Mouse (Mus musculus) testis, adult 2 months (tissue): ENCODE measurements around the gene Hnrnpl. TPM values are rescaled to one million over a fixed set of nuclear protein-coding genes. Genes with fewer than 3 reads are reported as not detected.

Experiments used
- H3K27ac ChIP-seq: fragments of 200-500 bp; 2 replicates; pipeline ENCODE4 v1.5.1; 2012; ENCODE audit warnings: low read depth, low read length; ENCODE audit not compliant: control insufficient read depth, insufficient read depth
- H3K27me3 ChIP-seq: fragments of 200-500 bp; 2 replicates; pipeline ENCODE4 v1.6.1; 2012; ENCODE audit warnings: mild to moderate bottlenecking, low read length, moderate library complexity; ENCODE audit not compliant: control insufficient read depth, insufficient read depth
- H3K36me3 ChIP-seq: fragments of 200-500 bp; 2 replicates; pipeline ENCODE4 v1.6.1; 2012; ENCODE audit warnings: mild to moderate bottlenecking, low read length; ENCODE audit not compliant: control insufficient read depth, insufficient read depth
- H3K4me1 ChIP-seq: fragments of 200-500 bp; 2 replicates; pipeline ENCODE4 v1.6.1; 2012; ENCODE audit warnings: low read length; ENCODE audit not compliant: control insufficient read depth, insufficient read depth
- H3K4me3 ChIP-seq: fragments of 200-500 bp; 2 replicates; pipeline ENCODE4 v1.5.1; 2012; ENCODE audit warnings: low read depth, mild to moderate bottlenecking, low read length, moderate library complexity, mixed read lengths; ENCODE audit not compliant: control insufficient read depth
- CTCF ChIP-seq: fragments of 200-500 bp; IDR thresholded peaks from 2 replicates; pipeline ENCODE4 v1.5.1; 2012; ENCODE audit warnings: low read depth, mild to moderate bottlenecking, inconsistent platforms, low read length, moderate library complexity; ENCODE audit not compliant: control insufficient read depth, insufficient read depth, insufficient replicate concordance
- POLR2A ChIP-seq: fragments of 200-500 bp; IDR thresholded peaks from 2 replicates; pipeline ENCODE4 v1.6.1; 2012; ENCODE audit warnings: low read depth, mild to moderate bottlenecking, inconsistent platforms, low read length, moderate library complexity; ENCODE audit not compliant: control insufficient read depth
- polyA plus RNA-seq: library from polyadenylated mRNA; depleted of rRNA; stranded (reverse); fragments of >200 nt; gene quantifications from 2 replicates; pipeline ENCODE4 v1.2.3, GENCODE M21; 2012

The Hnrnpl gene
- polyA plus RNA-seq, 1 experiment, result 200 TPM

DNA sequence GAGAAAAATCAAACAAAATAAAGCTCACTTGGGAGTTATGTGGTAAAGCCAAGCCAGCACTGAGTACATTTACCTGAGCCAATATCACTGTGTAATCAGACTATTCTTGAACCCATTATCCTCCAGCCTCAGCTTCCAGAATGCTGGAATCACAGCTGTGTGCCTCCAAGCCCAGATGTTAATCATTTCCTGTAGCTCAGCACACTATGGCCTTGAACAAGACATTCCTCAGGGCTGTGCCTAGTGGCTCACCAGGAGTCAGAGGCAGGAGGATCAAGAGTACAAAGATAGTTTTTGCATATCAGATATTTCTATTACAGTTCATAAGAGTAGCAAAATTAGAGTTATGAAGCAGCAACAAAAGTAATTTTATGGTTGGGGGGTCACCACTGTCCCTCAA is 16.6 kb upstream of the Hnrnpl start:
- Histone ChIP-seq H3K4me1 (peaks cover 13% of the 10 kb centered on the region), H3K4me3 (no peak overlapping the region), H3K27ac (no peak overlapping the region), H3K36me3 (no peaks in the 10 kb centered on the region), H3K27me3 (no peaks in the 10 kb centered on the region)
- no peak for TF ChIP-seq CTCF
- TF ChIP-seq POLR2A, result no peak

DNA sequence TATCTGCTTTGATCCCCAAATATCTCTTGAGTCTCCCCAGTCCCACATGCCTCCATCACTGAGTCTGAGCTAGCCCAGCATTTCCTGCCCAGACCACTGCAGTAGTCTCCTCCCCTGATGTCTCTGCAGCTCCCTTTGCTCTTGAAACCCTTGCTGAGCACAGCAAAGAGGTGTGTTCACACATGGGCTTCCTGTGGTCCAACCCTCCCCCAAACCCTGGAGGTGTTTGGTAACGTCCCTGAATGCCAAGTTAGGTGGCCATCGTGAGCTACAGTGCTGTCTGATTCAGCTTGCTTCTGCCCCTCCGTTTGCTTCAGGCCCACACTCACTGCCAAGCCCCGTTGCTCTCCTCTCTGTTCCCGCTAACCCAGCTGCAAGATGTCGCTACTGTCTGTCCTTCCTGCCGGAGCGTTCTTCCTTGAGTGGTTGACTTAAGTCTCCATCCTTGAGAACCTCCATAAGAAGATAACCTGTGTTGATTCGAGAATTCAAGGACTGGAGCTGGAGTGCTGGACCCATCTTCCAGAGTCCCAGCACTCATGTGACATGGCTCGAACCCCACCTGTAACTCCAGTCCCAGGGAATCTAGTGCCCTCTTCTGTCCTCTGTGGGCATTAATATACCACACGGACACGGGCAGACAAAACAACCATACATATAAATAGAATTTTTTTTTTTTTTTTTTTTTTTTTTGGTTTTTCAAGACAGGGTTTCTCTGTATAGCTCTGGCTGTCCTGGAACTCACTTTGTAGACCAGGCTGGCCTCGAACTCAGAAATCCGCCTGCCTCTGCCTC is 15.8 kb upstream of the Hnrnpl start:
- Histone ChIP-seq H3K27me3 (no peaks in the 10 kb centered on the region), H3K4me1 (peaks cover 19% of the 10 kb centered on the region), H3K36me3 (no peaks in the 10 kb centered on the region), H3K27ac (no peak overlapping the region), H3K4me3 (no peak overlapping the region)
- TF ChIP-seq POLR2A (no peak), CTCF (no peak)

DNA sequence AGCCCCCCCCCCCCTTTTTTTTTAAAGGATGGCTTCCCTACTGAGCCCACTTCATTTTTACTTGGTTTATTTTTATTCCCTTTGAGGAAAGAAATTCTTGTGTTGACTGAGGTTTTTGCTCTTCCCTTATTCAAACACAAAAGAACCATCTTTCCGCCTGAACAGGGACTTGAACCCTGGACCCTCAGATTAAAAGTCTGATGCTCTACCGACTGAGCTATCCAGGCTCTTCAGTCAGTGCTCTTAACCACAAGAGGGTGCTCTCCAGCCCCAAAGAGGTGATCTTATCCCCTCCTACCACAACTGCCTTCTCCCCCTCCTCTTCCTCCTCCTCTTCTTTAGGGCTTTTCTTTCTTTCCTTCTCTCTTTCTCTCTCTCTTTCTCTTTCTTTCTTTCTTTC is 14.5 kb upstream of the Hnrnpl start:
- Histone ChIP-seq H3K27me3 (no peaks in the 10 kb centered on the region), H3K27ac (no peak overlapping the region), H3K36me3 (no peaks in the 10 kb centered on the region), H3K4me3 (no peak overlapping the region), H3K4me1 (peaks cover 19% of the 10 kb centered on the region)
- no peak for TF ChIP-seq POLR2A

DNA sequence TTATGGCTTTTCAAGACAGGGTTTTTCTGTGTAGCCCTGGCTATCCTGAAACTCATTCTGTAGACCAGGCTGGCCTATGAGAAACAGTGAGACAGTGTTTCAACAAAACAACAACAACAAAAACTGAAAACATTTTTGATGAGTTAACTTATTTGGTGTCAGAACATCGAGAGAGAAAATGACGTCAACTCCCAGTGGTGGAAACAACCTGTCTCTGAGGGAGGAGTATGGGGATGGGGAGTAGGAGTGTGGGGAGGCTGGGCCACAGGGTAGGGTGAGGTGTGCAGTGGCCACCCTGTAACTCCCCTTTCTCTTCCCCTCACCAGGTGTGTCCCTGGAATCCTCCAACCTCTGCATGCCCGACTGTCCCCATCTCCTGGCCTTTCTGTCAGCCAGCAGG is 13.8 kb upstream of the Hnrnpl start:
- H3K4me3 ChIP-seq, result no peak overlapping the region
- H3K27me3 ChIP-seq, result no peaks in the 10 kb centered on the region
- TF ChIP-seq CTCF, result no peak
- no peak for TF ChIP-seq POLR2A

DNA sequence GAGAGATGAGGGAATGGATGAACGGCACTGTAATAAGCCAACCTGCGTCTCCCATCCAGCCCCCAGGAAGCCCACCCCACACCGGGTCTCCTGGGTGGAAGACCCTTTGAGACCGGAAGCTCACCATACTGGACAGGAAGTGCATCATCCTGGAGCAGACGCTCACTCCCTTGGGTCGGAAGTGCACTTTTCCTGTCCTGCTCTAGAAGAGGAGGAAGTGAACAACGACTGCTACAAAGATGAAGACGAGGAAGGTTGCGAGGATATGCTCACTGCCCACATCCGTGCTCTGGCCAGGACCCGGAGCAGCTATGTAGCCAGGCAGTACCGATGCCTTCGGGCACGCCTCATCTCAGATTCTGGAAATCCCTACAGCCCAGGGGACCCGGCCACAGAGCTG is 12.5 kb upstream of the Hnrnpl start:
- peak overlapping the region; percentile 63; the same call in 1 of the 2 replicates for H3K27ac ChIP-seq
- peaks cover 19% of the 10 kb centered on the region for H3K4me1 ChIP-seq
- no peaks in the 10 kb centered on the region for H3K27me3 ChIP-seq
- TF ChIP-seq CTCF (no peak), POLR2A (peak; percentile 28; the same call in 1 of the 2 replicates)
- no peaks in the 10 kb centered on the region for H3K36me3 ChIP-seq
- H3K4me3 ChIP-seq, result peak overlapping the region; percentile 93

More for the DNA sequence above, 13.8 kb upstream of the Hnrnpl start:
- H3K27ac ChIP-seq, result no peak overlapping the region
- no peaks in the 10 kb centered on the region for H3K36me3 ChIP-seq
- H3K4me1 ChIP-seq, result peaks cover 19% of the 10 kb centered on the region

DNA sequence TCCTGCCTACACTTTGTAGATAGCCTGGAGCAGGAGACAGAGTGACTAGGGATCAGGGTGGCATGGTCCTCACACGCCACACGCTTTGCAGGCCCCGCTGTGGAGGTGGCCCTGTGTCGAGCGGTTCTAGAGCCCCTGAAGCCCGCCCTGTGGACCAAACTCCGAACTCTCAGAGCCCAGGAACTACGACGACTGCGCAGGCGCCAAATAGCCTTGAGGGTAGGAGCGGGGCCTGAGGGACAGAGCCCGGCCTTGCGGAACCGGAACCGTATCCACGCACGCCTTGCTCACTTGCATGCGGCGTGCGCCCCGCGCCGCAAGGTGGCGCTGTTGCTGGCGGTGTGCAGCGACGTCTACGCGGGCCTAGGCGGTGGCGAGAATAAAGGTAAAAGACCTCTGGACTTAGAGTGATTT is 11.8 kb upstream of the Hnrnpl start:
- H3K27me3 ChIP-seq, result no peaks in the 10 kb centered on the region
- H3K27ac ChIP-seq, result peak overlapping the region; percentile 19; the same call in 1 of the 2 replicates
- no peaks in the 10 kb centered on the region for H3K36me3 ChIP-seq
- H3K4me3 ChIP-seq, result peak overlapping the region; percentile 93
- no peak for TF ChIP-seq POLR2A
- peak; percentile 99 for TF ChIP-seq CTCF
- peaks cover 19% of the 10 kb centered on the region for H3K4me1 ChIP-seq

DNA sequence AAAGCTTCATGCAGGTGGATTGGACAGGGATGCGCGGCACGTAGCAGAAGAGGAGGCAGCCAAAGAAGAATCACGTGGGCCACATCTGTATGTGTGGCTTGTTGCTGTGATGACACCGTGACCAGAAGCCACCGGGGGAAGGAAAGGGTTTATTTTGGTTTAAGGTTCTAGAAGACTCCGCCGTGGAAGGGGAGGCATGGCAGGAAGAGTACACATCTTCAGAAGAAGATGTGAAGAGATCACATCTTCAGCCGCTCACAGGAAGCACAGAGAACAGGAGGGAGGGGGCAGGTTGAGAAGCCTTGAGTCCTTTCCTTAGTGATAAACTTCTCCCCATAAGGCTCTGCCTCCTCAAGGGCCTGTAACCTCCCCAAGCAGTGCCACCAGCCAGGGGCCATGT is 8.3 kb upstream of the Hnrnpl start:
- Histone ChIP-seq H3K4me3 (no peak overlapping the region), H3K27me3 (no peaks in the 10 kb centered on the region), H3K27ac (no peak overlapping the region), H3K36me3 (no peaks in the 10 kb centered on the region), H3K4me1 (peaks cover 23% of the 10 kb centered on the region)
- no peak for TF ChIP-seq POLR2A
- no peak for TF ChIP-seq CTCF
